Mouse (Mus musculus): ENCODE data around the gene Zbtb20.

Gene Zbtb20

DNA sequence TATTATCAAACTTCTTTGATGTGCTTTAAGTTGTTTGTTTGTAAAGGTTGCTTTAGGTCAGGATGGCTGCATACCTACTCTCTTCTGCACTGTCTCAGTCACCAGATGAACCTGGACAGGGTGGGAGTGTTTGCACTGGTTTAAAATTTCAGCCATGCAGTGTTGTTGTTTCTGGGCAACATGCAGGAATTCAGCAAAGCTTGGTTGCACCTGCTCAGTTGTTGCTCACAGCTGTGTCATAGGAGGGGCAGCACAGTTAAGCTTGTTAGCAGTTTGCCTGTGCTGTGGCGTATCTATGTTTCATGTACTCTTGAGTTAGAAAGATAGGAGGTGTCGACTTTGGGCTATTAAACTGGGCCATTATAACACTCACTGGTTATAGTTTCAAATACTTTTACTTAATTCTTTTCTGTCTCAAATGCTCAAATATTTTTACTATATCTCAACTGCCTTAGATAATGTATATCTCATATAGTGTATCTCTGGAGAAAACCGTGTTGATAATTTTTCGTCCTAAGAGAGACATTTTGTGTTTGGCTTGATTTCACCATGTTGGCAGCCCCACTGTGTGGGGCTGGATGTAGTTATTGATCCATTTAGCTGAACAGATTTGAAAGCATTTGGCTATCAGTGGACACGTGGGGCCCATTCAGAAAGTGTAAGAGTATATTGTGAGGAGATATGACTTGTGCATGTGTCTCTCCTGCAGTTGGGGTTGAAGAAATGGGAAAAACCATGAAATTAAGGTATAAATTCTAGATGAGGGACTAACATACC is 197.3 kb downstream of the Zbtb20 start:
- no peak for DNase-seq (ENCODE audit: low read depth, low spot score)

DNA sequence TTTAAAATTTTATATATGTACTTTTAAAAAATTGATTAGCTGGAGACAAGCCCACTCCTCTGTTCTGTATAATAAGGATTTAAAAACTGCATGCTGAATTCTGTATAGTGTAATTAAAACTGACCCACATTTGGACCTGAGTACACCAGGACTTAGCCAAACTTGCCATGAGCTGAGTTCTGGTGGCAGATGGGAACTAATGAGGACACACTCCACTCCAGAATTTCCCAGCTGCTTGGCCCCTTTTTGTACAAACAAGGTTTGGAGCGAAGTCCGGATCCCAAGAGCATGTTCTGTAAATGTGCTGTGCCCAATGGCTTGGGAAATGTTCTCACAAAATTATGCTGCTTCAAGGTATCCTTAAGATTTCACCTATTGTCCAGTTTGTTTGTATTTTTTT is 204.7 kb downstream of the Zbtb20 start:
- no peak for DNase-seq (ENCODE audit: low read depth, low spot score)

DNA sequence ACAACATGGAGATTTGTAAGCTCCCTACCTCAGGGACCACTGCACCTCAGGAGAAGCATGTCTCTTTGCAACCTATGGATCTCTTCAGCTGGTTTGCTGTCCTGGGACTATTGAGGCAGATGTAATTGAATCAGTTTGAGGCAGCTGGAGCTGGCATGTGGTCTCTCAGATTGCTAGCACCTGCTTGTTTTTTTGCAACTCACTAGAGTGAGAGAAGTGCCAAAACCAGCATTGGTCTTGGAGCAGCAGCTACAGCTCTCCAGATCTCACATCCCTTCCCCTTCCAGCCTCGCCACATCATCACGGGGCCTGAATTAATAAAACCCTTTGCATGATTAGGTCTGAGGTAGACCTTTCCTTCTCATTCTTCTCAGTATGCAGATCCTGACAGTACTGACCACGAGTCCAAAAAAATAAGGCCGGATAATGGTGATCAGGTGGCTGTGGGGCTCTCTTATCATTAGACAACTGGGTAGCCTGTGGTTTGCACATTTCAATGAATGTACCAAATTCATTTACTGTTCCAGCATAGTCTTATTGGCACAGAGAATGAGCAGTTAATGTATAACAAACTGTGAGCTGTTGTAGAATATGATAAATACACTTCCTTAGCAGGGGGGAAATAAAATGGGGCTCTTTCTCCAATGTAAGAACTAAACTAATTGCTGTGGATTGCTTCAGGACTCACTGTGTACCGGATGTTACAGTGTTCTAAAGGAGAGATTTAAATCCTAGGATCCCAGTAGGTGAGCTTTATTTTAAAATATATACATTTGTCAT is 205.4 kb downstream of the Zbtb20 start:
- DNase-seq (ENCODE audit: low read depth, low spot score), result no peak

GRCm38 (mm10) chr16:43081995-43082394 is 206.3 kb downstream of the Zbtb20 start:
- DNase-seq (ENCODE audit: low read depth, low spot score), result no peak

DNA sequence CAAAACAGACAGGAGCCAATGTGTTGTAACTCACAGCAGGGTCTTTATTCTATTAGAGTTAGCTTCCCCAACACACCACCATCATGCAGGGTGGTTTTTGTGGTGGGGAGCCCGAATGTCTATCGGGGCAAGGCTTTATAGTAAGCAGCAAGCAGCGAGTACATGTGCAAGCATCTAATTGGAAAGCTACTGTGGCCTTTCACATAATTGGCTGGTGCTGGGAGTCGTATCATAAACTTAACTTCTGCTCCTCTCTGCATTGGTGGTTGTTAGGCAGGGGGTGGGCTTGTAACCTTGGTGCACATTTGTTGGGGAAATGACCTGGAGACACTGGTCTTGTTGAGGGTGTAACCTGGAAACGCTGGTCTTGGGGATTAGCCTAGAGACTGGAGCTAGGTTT is 207.1 kb downstream of the Zbtb20 start:
- DNase-seq (ENCODE audit: low read depth, low spot score), result no peak

DNA sequence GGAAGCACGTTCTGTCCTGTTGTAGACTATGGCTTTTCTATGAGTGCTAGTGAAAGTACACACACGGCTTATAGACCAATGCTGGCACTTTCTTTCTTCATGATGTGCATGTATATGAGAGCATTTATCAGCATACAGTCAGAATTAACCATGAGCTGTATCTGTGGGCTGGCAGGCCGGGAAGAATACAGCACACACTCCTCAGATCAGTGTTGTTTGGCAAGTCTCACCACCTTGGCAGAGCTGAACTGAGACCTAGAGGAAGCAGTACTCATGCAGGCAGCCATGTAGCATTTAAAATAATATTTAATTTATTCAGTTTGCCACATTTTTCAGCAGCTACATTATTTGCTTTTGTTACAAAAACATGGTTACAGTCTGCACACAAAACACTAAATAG is 214.5 kb downstream of the Zbtb20 start:
- no peak for DNase-seq (ENCODE audit: low read depth, low spot score)

- DNase-seq (ENCODE audit: low read depth, low spot score), result no peak
These were observed 218.5 kb downstream of the Zbtb20 start for GRCm38 (mm10) chr16:43094161-43094560.

- no peak for DNase-seq (ENCODE audit: low read depth, low spot score)
These were observed 219.1 kb downstream of the Zbtb20 start for GRCm38 (mm10) chr16:43094756-43095155.

DNA sequence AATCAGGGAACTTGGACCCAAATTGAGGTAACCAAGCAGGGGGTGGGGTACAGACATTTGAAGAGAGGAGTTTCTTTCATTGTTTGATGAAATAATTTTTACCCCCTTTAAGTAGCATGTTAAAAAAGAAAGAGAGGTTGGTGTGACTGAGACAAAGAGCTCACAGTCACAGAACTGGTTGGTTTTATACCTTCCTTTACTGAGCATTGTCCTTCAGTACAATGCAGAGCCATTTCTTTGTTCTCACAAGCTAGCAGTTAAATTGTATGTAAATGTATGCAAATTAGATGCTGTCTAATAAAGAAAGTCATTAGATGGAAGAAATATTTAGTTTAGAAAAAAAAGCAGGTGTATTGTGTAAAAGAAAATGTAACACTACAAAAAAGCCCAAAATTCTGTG is 220.4 kb downstream of the Zbtb20 start:
- DNase-seq (ENCODE audit: low read depth, low spot score), result no peak

- DNase-seq (ENCODE audit: low read depth, low spot score), result no peak
These were observed 222.5 kb downstream of the Zbtb20 start for GRCm38 (mm10) chr16:43098153-43098552.

DNA sequence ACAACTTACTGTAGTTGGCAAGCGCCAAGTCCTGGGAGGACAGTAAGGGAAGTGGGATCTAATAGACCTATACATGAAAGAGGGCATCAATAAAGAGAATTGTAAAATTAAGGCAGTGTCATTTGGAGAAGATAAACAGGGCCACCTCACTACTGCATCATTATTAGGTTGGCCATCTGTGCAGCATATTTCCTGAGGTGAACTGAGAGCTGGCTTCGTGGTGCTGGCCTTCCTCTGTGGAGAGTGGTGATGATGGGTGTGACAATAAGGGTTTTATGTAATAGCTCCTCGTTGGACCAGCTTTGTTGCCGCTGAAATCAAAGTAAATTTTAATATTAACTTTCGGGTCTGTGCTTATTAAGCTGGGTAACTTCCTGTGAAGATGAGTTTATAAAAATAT is 223.0 kb downstream of the Zbtb20 start:
- no peak for DNase-seq (ENCODE audit: low read depth, low spot score)

GRCm38 (mm10) chr16:43111288-43111687 is 235.6 kb downstream of the Zbtb20 start:
- no peak for DNase-seq (ENCODE audit: low read depth, low spot score)

GRCm38 (mm10) chr16:43113968-43114367 is 238.3 kb downstream of the Zbtb20 start:
- no peak for DNase-seq (ENCODE audit: low read depth, low spot score)

DNA sequence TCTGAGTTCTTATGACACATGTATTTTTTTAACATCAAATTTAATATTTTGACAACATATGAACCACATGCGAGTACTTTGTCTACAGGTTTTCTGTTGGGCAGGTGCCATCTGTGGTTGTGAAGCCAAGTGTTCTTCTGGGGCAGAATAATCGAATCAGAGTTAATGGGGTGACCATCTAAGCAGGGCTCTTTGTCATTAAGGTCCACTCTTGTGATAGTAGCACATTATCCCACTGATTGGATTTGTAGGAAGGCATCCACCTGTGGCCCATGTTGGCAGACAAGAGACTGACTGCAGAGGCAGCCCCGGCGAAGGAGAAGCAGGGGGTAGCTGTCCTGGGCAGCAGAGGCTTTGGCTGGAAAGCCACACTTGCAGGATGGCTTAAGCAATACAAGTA is 254.3 kb downstream of the Zbtb20 start:
- no peak for DNase-seq (ENCODE audit: low read depth, low spot score)

DNA sequence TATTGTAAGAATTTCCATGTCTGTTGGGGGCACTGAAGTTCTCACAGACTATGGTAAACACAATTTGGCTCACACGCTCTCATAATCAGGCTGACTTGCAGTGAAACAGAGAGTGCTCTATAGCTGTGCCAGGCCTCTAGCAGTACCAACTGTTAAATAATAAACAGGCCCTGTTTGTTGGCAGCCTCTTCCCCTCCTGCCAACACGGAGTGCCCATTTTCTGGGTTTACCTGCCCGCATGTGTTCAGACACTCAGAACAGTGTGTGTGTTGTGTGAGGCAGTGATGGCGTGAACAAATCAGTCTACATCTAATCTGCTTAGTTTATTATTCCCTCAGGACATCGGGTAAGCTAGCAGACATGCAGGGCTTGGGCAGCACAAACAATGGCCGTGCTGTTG is 254.9 kb downstream of the Zbtb20 start:
- DNase-seq (ENCODE audit: low read depth, low spot score), result no peak

GRCm38 (mm10) chr16:43131077-43131476 is 255.4 kb downstream of the Zbtb20 start:
- no peak for DNase-seq (ENCODE audit: low read depth, low spot score)

GRCm38 (mm10) chr16:43168506-43168905 is 292.8 kb downstream of the Zbtb20 start:
- DNase-seq (ENCODE audit: low read depth, low spot score), result no peak

DNA sequence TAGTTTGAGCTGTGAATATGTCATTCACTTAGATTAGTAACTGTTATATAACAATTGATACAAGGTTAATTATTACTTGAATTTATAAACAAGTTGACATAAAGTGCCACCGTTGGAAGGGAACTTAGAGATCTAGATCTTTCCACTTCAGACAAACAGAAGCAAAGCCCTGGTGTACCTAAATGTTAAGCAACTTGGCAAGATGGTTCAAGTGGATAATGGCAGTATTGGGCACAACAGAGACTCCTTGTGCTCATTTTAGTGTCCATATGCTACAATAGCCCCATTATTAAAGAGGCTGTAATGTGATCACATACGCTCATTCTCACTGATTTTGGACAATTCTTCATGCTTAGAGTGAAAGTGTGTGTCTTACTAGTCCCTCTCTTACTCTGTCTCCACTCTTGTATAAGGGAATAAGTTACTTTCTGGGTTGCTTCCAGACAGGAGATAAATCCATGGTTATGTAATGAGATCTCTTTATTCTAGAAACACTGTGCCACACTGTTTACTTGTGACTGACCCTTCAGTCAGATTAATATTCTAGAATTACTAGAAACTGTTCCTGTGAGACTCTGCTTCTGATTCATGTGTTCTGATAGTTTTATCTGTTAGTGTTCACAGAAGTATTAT is 293.7 kb downstream of the Zbtb20 start:
- no peak for DNase-seq (ENCODE audit: low read depth, low spot score)

DNA sequence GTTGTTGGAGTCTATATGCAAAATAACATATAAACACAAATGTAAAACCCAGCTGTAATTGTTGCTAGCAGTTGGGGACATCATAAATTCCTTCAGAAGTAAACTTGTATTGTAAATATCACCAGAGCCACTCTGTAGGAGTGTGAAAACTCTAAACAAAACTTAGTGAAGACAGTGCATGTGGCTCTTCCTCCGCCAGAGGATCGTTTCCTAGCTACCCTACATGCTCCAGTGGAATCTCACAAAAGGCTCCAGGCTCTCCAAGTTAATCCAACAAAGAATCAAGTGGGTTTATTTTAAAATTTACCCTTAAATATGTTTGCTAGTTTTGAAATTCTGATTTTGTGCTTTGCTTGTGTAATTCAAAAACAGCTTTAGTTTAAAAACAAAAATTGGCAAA is 296.5 kb downstream of the Zbtb20 start:
- no peak for DNase-seq (ENCODE audit: low read depth, low spot score)

DNA sequence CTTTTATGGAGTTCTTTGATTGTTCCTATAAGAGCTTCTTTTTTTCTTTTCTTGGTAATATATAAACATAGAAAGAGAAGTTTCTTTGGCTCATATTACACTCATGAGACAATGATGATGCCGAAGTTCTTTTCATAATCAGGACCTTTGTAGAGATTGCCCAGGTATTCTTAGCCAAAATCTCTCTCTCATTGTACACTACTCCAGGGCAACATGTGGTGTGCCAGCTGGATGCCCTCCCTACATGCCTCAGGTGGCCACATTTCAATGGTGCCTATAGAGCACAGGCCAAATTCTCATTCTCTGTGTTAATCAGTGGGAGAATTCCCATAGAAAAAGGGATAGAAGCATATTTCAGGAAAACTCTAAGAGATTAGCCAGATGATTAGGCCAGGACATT is 297.2 kb downstream of the Zbtb20 start:
- no peak for DNase-seq (ENCODE audit: low read depth, low spot score)

- no peak for DNase-seq (ENCODE audit: low read depth, low spot score)
These were observed 299.1 kb downstream of the Zbtb20 start for GRCm38 (mm10) chr16:43174815-43175214.

DNA sequence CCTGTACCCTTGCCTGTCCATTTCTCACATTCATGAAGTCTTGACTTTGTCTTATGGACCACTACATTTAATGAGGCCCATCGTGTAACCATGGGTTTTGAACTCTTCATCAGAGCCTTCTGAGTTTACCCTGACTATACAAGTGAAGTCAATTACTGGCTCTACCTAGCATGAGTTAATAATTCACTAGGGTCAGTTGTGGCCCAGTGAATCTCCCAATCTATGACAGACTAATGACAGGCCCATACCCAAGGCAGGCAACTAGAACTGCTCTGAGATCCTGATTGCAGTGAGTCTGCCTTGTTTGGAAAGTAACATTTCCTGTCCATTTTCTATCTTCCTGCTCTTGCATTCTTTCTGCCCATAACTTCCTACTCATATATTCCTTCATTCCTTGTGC is 305.4 kb downstream of the Zbtb20 start:
- DNase-seq (ENCODE audit: low read depth, low spot score), result no peak

- DNase-seq (ENCODE audit: low read depth, low spot score), result no peak
These were observed 314.7 kb downstream of the Zbtb20 start for GRCm38 (mm10) chr16:43190390-43190789.

All from WW6 (cell line).